Comparison of ENCODE assay signal across 8 mouse cellular contexts in the genomic region with DNA sequence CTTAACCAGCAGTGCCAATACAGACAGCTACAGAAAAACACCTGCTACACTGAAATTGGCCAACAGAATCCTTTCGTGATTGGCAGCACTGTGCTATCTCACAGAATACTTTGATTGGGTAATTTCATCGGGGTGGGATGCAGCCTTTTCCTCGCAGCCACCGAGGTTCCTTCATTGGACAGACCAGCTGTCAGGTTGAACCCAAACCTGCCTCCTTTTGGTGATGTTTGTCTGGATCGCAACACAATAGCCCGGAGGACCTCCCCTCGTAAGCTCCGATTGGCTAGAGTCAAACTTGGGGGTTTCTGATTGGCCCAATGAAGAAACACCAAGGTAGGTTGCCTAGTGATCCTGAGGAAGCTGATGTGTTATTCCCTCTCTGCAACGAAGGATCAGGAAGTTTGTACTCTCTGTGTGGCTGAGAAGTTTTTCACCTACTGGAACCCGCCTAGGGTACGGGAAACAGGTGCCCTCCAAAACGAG. TPM values are rescaled to one million over a fixed set of nuclear protein-coding genes. Genes with fewer than 3 reads are reported as not detected.
A peak's percentile ranks its signal among the peaks of the same experiment; 100 is the strongest.
DNase-seq lines count a peak whose midpoint lies in the region; ATAC-seq and TF ChIP-seq lines count a peak whose summit lies in the region.

A gene (plus strand): TSS at position 331 of the 483 bp plus-strand sequence.

- H3K27me3 ChIP-seq in E14TG2a.4 (ENCODE audit: insufficient read depth, low read length) = no peaks in the 10 kb centered on the region
- H3K27me3 ChIP-seq in forebrain, embryonic 12.5 days = no peaks in the 10 kb centered on the region
- H3K27me3 ChIP-seq in heart, postnatal 0 days (ENCODE audit: control insufficient read depth, insufficient read depth, low read length) = no peaks in the 10 kb centered on the region
- H3K27me3 ChIP-seq in liver, embryonic 16.5 days (ENCODE audit: control insufficient read depth, insufficient read depth, low read depth, low read length) = no peaks in the 10 kb centered on the region
- H3K27me3 ChIP-seq in neural tube, embryonic 13.5 days = no peaks in the 10 kb centered on the region
- H3K27me3 ChIP-seq in testis, adult 2 months (ENCODE audit: control insufficient read depth, insufficient read depth, low read length) = no peaks in the 10 kb centered on the region

- peak within 1 kb of the TSS; percentile 77 for H3K27ac ChIP-seq in forebrain, embryonic 12.5 days
- peak within 1 kb of the TSS; percentile 68 for H3K27ac ChIP-seq in heart, postnatal 0 days (ENCODE audit: low read depth)
- H3K27ac ChIP-seq in liver, embryonic 16.5 days (ENCODE audit: low read length) = peak within 1 kb of the TSS; percentile 98
- peak within 1 kb of the TSS; percentile 72 for H3K27ac ChIP-seq in neural tube, embryonic 13.5 days (replicated peaks)
- peak within 1 kb of the TSS; percentile 52 for H3K27ac ChIP-seq in testis, adult 2 months (ENCODE audit: control insufficient read depth, insufficient read depth, low read depth, low read length)

- DNase-seq in c-Kit-positive CD71-positive TER-119-positive erythroid progenitor cells, embryonic 14.5 days (ENCODE audit: low spot score) = peak; percentile 96
- peak; percentile 98 for DNase-seq in heart, postnatal 0 days (ENCODE audit: low spot score)
- peak; percentile 92 to 94 for DNase-seq in kidney, postnatal 4 days

- H3K4me1 ChIP-seq in E14TG2a.4 (replicated peaks; ENCODE audit: low read depth, low read length) = peaks cover 16% of the 10 kb centered on the region
- H3K4me1 ChIP-seq in forebrain, embryonic 12.5 days = peaks cover 8% of the 10 kb centered on the region
- 0 out of 2 replicates have a peak, but pooled peaks cover 8% of the 10 kb centered on the region for H3K4me1 ChIP-seq in heart, postnatal 0 days (ENCODE audit: control insufficient read depth, insufficient read depth)
- peaks cover 7% of the 10 kb centered on the region for H3K4me1 ChIP-seq in liver, embryonic 16.5 days (ENCODE audit: control insufficient read depth, low read depth, low read length)
- peaks cover 6% of the 10 kb centered on the region for H3K4me1 ChIP-seq in neural tube, embryonic 13.5 days (replicated peaks)
- no peaks in the 10 kb centered on the region for H3K4me1 ChIP-seq in testis, adult 2 months (ENCODE audit: control insufficient read depth, insufficient read depth, low read length)

- peak; percentile 100 for ATAC-seq in forebrain, embryonic 12.5 days (ENCODE audit: low FRiP score)
- ATAC-seq in heart, postnatal 0 days (ENCODE audit: insufficient read depth, low read depth) = peak; percentile 100
- peak; percentile 100 for ATAC-seq in liver, embryonic 16.5 days (ENCODE audit: low read depth)
- peak; percentile 100 for ATAC-seq in neural tube, embryonic 13.5 days (ENCODE audit: low read depth)

- peak within 1 kb of the TSS; percentile 70 for H3K4me2 ChIP-seq in forebrain, embryonic 12.5 days
- peak within 1 kb of the TSS; percentile 70 for H3K4me2 ChIP-seq in heart, postnatal 0 days (ENCODE audit: low read depth, low read length)
- H3K4me2 ChIP-seq in liver, embryonic 16.5 days (ENCODE audit: low read depth, low read length) = peak within 1 kb of the TSS; percentile 89
- peak within 1 kb of the TSS; percentile 68 for H3K4me2 ChIP-seq in neural tube, embryonic 13.5 days

- no peaks in the 10 kb centered on the region for H3K9me3 ChIP-seq in E14TG2a.4 (ENCODE audit: low read length)
- H3K9me3 ChIP-seq in forebrain, embryonic 12.5 days = no peaks in the 10 kb centered on the region
- H3K9me3 ChIP-seq in heart, postnatal 0 days (replicated peaks; ENCODE audit: control insufficient read depth, low read length) = no peaks in the 10 kb centered on the region
- H3K9me3 ChIP-seq in liver, embryonic 16.5 days (replicated peaks; ENCODE audit: control insufficient read depth, low read length) = no peaks in the 10 kb centered on the region
- no peaks in the 10 kb centered on the region for H3K9me3 ChIP-seq in neural tube, embryonic 13.5 days

- TF ChIP-seq POLR2A in testis, adult 2 months (IDR thresholded peaks at IDR 0.05; ENCODE audit: control insufficient read depth, low read depth, low read length) = peak; percentile 28; the same call in 1 of the 2 replicates

- TF ChIP-seq EP300 in heart, postnatal 0 days (IDR thresholded peaks at IDR 0.05; ENCODE audit: low read depth) = peak; percentile 52; the same call in 1 of the 2 replicates

- peak within 1 kb of the TSS; percentile 61 for H3K9ac ChIP-seq in forebrain, embryonic 12.5 days
- H3K9ac ChIP-seq in heart, postnatal 0 days (replicated peaks; ENCODE audit: low read depth, low read length) = peak within 1 kb of the TSS; percentile 67
- peak within 1 kb of the TSS; percentile 85 for H3K9ac ChIP-seq in liver, embryonic 16.5 days (ENCODE audit: low read depth, low read length)
- peak within 1 kb of the TSS; percentile 78 for H3K9ac ChIP-seq in neural tube, embryonic 13.5 days

- peak within 1 kb of the TSS; percentile 86 for H3K4me3 ChIP-seq in E14TG2a.4 (replicated peaks; ENCODE audit: low read length)
- H3K4me3 ChIP-seq in forebrain, embryonic 12.5 days (replicated peaks) = peak within 1 kb of the TSS; percentile 73
- H3K4me3 ChIP-seq in heart, postnatal 0 days (ENCODE audit: low read depth, low read length) = peak within 1 kb of the TSS; percentile 72
- peak within 1 kb of the TSS; percentile 98 for H3K4me3 ChIP-seq in liver, embryonic 16.5 days (ENCODE audit: low read depth, low read length)
- H3K4me3 ChIP-seq in neural tube, embryonic 13.5 days = peak within 1 kb of the TSS; percentile 77
- peak within 1 kb of the TSS; percentile 93 for H3K4me3 ChIP-seq in testis, adult 2 months (ENCODE audit: control insufficient read depth, low read depth, low read length)

- H3K36me3 ChIP-seq in E14TG2a.4 (ENCODE audit: insufficient read depth, low read length) = peaks cover 37% of the 10 kb centered on the region
- H3K36me3 ChIP-seq in forebrain, embryonic 12.5 days (replicated peaks) = peaks cover 6% of the 10 kb centered on the region
- peaks cover 16% of the 10 kb centered on the region for H3K36me3 ChIP-seq in heart, postnatal 0 days (replicated peaks; ENCODE audit: control insufficient read depth, insufficient read depth, low read length)
- H3K36me3 ChIP-seq in liver, embryonic 16.5 days (ENCODE audit: control insufficient read depth, insufficient read depth) = peaks cover 12% of the 10 kb centered on the region
- H3K36me3 ChIP-seq in neural tube, embryonic 13.5 days = peaks cover 13% of the 10 kb centered on the region
- H3K36me3 ChIP-seq in testis, adult 2 months (ENCODE audit: control insufficient read depth, insufficient read depth, low read length) = no peaks in the 10 kb centered on the region; the same call in 1 of the 2 replicates

- TF ChIP-seq CTCF in E14TG2a.4 (conservative IDR thresholded peaks at IDR 0.05; ENCODE audit: low read length) = no peak
- TF ChIP-seq CTCF in heart, postnatal 0 days (IDR thresholded peaks at IDR 0.05; ENCODE audit: low read depth) = no peak
- TF ChIP-seq CTCF in testis, adult 2 months (IDR thresholded peaks at IDR 0.05; ENCODE audit: control insufficient read depth, insufficient read depth, insufficient replicate concordance, low read depth, low read length) = no peak

- WGBS in forebrain, embryonic 12.5 days = under 1% methylated on average over 12 of the region's 12 CpGs
- under 1% methylated on average over 12 of the region's 12 CpGs for WGBS in heart, postnatal 0 days
- WGBS in liver, embryonic 16.5 days (ENCODE audit: insufficient replicate concordance) = under 1% methylated on average over 12 of the region's 12 CpGs
- WGBS in neural tube, embryonic 13.5 days = 0% methylated on average over 12 of the region's 12 CpGs

RNA-seq across cellular contexts. Expression of the gene that starts here (rescaled TPM):
- 33.8 and 36.4 TPM in 2 replicates for polyA plus RNA-seq in forebrain, embryonic 12.5 days (2016; fragmentation: Nextera tagmentation; extraction: Ambion mirVana)
- 11.2 and 15.2 TPM in 2 replicates for total RNA-seq in heart, postnatal 0 days (2014; rRNA removed; ENCODE audit: low replicate concordance)
- polyA plus RNA-seq in heart, postnatal 0 days (2015; fragmentation: Nextera tagmentation; extraction: Ambion mirVana) = 18.0 and 21.0 TPM in 2 replicates
- 31.4 and 33.2 TPM in 2 replicates for polyA plus RNA-seq in liver, embryonic 16.5 days (2015; fragmentation: Nextera tagmentation; extraction: Ambion mirVana)
- polyA plus RNA-seq in neural tube, embryonic 13.5 days (2015; fragmentation: Nextera tagmentation; extraction: Ambion mirVana) = 33.6 and 34.3 TPM in 2 replicates
- 6.7 and 7.8 TPM in 2 replicates for polyA plus RNA-seq in testis, adult 2 months (2012; rRNA removed)

Comparison
In these comparisons a context has a peak if more than half of its experiments do, and no peak if none do; other contexts are left out.
1. Peak in every context shown above with its lines: DNase-seq, ATAC-seq, H3K4me3 ChIP-seq and H3K27ac ChIP-seq.